Mouse (Mus musculus) inflammation-experienced regulatory T-cells (primary cell): ENCODE results near the gene Map7d3. TPM values are rescaled to one million over a fixed set of nuclear protein-coding genes. Genes with fewer than 3 reads are reported as not detected.

ENCODE experiments used
- polyA plus RNA-seq, 2 experiments: library from polyadenylated mRNA; unstranded; fragments of 100-300 nt; shearing (Covaris generic); gene quantifications; one replicate each; pipeline ENCODE4 v1.2.1; 2017

Map7d3 gene
- polyA plus RNA-seq = 1 to 10 TPM in 1 of 2 experiments, under 1 TPM in 1; 0.69 to 1.1 TPM

GRCm38 (mm10) chrX:56821765-56822603 lies at the start of gene Map7d3:
TSS of gene Map7d3 (minus strand) at chrX:56822326.

GRCm38 (mm10) chrX:56869863-56870262 lies 47.7 kb upstream of the Map7d3 start, which contains the start of gene Adgrg4:
TSS of gene Adgrg4 (plus strand) at chrX:56870163.

Other genes with a start within 250 kb of the Map7d3 start
- 10 to 100 TPM in 1 of 2 experiments, 1 to 10 TPM in 1; 8.0 to 12.3 TPM for gene Mmgt1, start 224.3 kb downstream of the Map7d3 start, polyA plus RNA-seq
- gene Slc9a6, start 212.6 kb downstream of the Map7d3 start, polyA plus RNA-seq = 10 to 100 TPM; 14.9 to 22.3 TPM
- 1 to 10 TPM in 1 of 2 experiments, under 1 TPM in 1; 0.17 to 2.2 TPM for gene Fhl1, start 90.5 kb downstream of the Map7d3 start, polyA plus RNA-seq
- gene Adgrg4, start 47.8 kb upstream of the Map7d3 start, polyA plus RNA-seq = 1 to 10 TPM in 1 of 2 experiments, under 1 TPM in 1; 0.08 to 1.5 TPM
- gene Brs3, start 220.7 kb upstream of the Map7d3 start, polyA plus RNA-seq = under 1 TPM in 1 of 2 experiments, not detected in 1; 0.17 TPM
- gene Htatsf1, start 231.3 kb upstream of the Map7d3 start, polyA plus RNA-seq = 10 to 100 TPM; 55.2 to 74.2 TPM